Mouse (Mus musculus): ENCODE measurements around the gene Cerkl.

- TF ChIP-seq FOSL1 (IDR thresholded peaks at IDR 0.05; ENCODE audit: insufficient read depth, low read length, poor library complexity, severe bottlenecking), result no peak
- no peak for TF ChIP-seq USF1 (IDR thresholded peaks at IDR 0.05; ENCODE audit: low read depth)
- no peak for TF ChIP-seq MYOG (IDR thresholded peaks at IDR 0.05; ENCODE audit: control insufficient read depth, extremely low read depth, insufficient read length)
- TF ChIP-seq MAX (IDR thresholded peaks at IDR 0.05), result no peak
- TF ChIP-seq CTCF (IDR thresholded peaks at IDR 0.05; ENCODE audit: control insufficient read depth, insufficient read depth, insufficient read length), result no peak
These were observed 172.4 kb downstream of the Cerkl start for GRCm38 (mm10) chr2:79284206-79284605.

All from C2C12 (cell line).